Mouse (Mus musculus): ENCODE measurements around the gene Sema4b. TPM values are rescaled to one million over a fixed set of nuclear protein-coding genes. Genes with fewer than 3 reads are reported as not detected.

The Sema4b gene
- polyA plus RNA-seq, 1 experiment from 2014 or later: 6.9 TPM

- Histone ChIP-seq H3K9ac (replicated peaks; ENCODE audit: low read length) (no peak overlapping the region), H3K4me3 (ENCODE audit: low read depth, low read length) (no peak overlapping the region), H3K9me3 (replicated peaks; ENCODE audit: control insufficient read depth, low read length) (no peaks in the 10 kb centered on the region), H3K4me2 (ENCODE audit: low read depth, low read length) (no peak overlapping the region), H3K27me3 (ENCODE audit: control insufficient read depth, insufficient read depth, low read length) (no peaks in the 10 kb centered on the region), H3K27ac (replicated peaks; ENCODE audit: low read depth, low read length) (no peak overlapping the region), H3K4me1 (ENCODE audit: control insufficient read depth, insufficient read depth, low read length) (no peaks in the 10 kb centered on the region), H3K36me3 (replicated peaks; ENCODE audit: control insufficient read depth, insufficient read depth, low read depth, low read length) (no peaks in the 10 kb centered on the region)
- DNase-seq (ENCODE audit: low spot score): no peak
- 82% methylated on average over 6 of the region's 6 CpGs for WGBS
- no peak for ATAC-seq (replicated peaks; ENCODE audit: insufficient number of reproducible peaks, low FRiP score, low TSS enrichment, low read depth)
These were observed 6.9 kb upstream of the Sema4b start for GRCm38 (mm10) chr7:80179790-80180189.

DNA sequence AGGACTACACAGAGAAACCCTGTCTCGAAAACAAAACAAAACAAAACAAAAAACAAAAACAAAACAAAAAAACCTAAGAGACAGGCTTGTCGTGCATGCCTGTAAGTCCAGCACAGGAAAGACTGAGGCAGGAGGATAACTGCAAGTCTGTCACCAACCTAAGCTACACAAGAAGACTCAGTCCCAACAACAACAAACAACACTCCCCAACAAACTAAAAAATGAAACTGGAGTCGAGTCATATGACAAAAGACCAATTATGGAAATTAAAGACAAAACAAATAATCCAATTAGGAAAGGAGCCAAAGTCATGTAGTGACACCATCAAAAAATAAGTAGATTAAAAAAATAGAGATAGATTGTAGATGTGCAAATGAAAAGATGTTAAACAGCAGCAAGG, 6.4 kb upstream of the Sema4b start:
- 75% methylated on average over 3 of the region's 3 CpGs for WGBS
- DNase-seq (ENCODE audit: low spot score): no peak
- no peaks in the 10 kb centered on the region for H3K9me3 ChIP-seq (replicated peaks; ENCODE audit: control insufficient read depth, low read length)

GRCm38 (mm10) chr7:80181078-80181477, 5.6 kb upstream of the Sema4b start:
- 79% methylated on average over 2 of the region's 2 CpGs for WGBS
- Histone ChIP-seq H3K4me3 (ENCODE audit: low read depth, low read length) (no peak overlapping the region), H3K9ac (replicated peaks; ENCODE audit: low read length) (no peak overlapping the region), H3K4me2 (ENCODE audit: low read depth, low read length) (no peak overlapping the region), H3K27me3 (ENCODE audit: control insufficient read depth, insufficient read depth, low read length) (no peaks in the 10 kb centered on the region), H3K4me1 (ENCODE audit: control insufficient read depth, insufficient read depth, low read length) (no peaks in the 10 kb centered on the region), H3K36me3 (replicated peaks; ENCODE audit: control insufficient read depth, insufficient read depth, low read depth, low read length) (no peaks in the 10 kb centered on the region), H3K9me3 (replicated peaks; ENCODE audit: control insufficient read depth, low read length) (no peaks in the 10 kb centered on the region), H3K27ac (replicated peaks; ENCODE audit: low read depth, low read length) (no peak overlapping the region)
- no peak for ATAC-seq (replicated peaks; ENCODE audit: insufficient number of reproducible peaks, low FRiP score, low TSS enrichment, low read depth)
- DNase-seq (ENCODE audit: low spot score): no peak

More for the DNA sequence above, 6.4 kb upstream of the Sema4b start:
- Histone ChIP-seq H3K4me3 (ENCODE audit: low read depth, low read length) (no peak overlapping the region), H3K27ac (replicated peaks; ENCODE audit: low read depth, low read length) (no peak overlapping the region), H3K27me3 (ENCODE audit: control insufficient read depth, insufficient read depth, low read length) (no peaks in the 10 kb centered on the region), H3K4me2 (ENCODE audit: low read depth, low read length) (no peak overlapping the region), H3K36me3 (replicated peaks; ENCODE audit: control insufficient read depth, insufficient read depth, low read depth, low read length) (no peaks in the 10 kb centered on the region), H3K9ac (replicated peaks; ENCODE audit: low read length) (no peak overlapping the region), H3K4me1 (ENCODE audit: control insufficient read depth, insufficient read depth, low read length) (no peaks in the 10 kb centered on the region)
- no peak for ATAC-seq (replicated peaks; ENCODE audit: insufficient number of reproducible peaks, low FRiP score, low TSS enrichment, low read depth)

- H3K9ac ChIP-seq (replicated peaks; ENCODE audit: low read length): no peak overlapping the region
These were observed 4.5 kb upstream of the Sema4b start for GRCm38 (mm10) chr7:80182139-80182538.

DNA sequence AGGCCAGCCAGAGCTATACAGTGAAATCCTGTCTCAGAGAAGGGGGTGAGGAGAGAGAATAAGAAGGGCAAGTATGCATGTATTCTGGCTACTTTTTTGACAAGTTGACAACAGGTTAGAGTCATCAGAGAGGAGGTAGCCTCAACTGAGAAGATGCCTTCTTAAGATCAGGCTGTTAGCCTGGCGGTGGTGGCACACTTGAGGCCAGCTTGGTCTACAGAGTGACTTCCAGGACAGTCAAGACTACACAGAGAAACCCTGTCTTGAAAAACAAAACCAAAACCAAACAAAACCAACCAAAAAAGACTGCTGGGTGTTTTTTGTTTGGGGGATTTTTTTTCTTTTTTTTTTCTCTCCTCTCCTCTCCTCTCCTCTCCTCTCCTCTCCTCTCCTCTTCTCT, 3.2 kb upstream of the Sema4b start:
- Histone ChIP-seq H3K27ac (replicated peaks; ENCODE audit: low read depth, low read length) (no peak overlapping the region), H3K27me3 (ENCODE audit: control insufficient read depth, insufficient read depth, low read length) (no peaks in the 10 kb centered on the region), H3K9me3 (replicated peaks; ENCODE audit: control insufficient read depth, low read length) (no peaks in the 10 kb centered on the region), H3K4me3 (ENCODE audit: low read depth, low read length) (no peak overlapping the region), H3K36me3 (replicated peaks; ENCODE audit: control insufficient read depth, insufficient read depth, low read depth, low read length) (no peaks in the 10 kb centered on the region), H3K9ac (replicated peaks; ENCODE audit: low read length) (no peak overlapping the region), H3K4me1 (ENCODE audit: control insufficient read depth, insufficient read depth, low read length) (no peaks in the 10 kb centered on the region), H3K4me2 (ENCODE audit: low read depth, low read length) (no peak overlapping the region)
- no peak for DNase-seq (ENCODE audit: low spot score)
- no peak for ATAC-seq (replicated peaks; ENCODE audit: insufficient number of reproducible peaks, low FRiP score, low TSS enrichment, low read depth)
- WGBS: 94% methylated on average over 1 of the region's 1 CpGs

More at GRCm38 (mm10) chr7:80182139-80182538, 4.5 kb upstream of the Sema4b start:
- Histone ChIP-seq H3K4me2 (ENCODE audit: low read depth, low read length) (no peak overlapping the region), H3K4me3 (ENCODE audit: low read depth, low read length) (no peak overlapping the region), H3K9me3 (replicated peaks; ENCODE audit: control insufficient read depth, low read length) (no peaks in the 10 kb centered on the region), H3K27ac (replicated peaks; ENCODE audit: low read depth, low read length) (no peak overlapping the region), H3K27me3 (ENCODE audit: control insufficient read depth, insufficient read depth, low read length) (no peaks in the 10 kb centered on the region), H3K36me3 (replicated peaks; ENCODE audit: control insufficient read depth, insufficient read depth, low read depth, low read length) (no peaks in the 10 kb centered on the region), H3K4me1 (ENCODE audit: control insufficient read depth, insufficient read depth, low read length) (no peaks in the 10 kb centered on the region)
- DNase-seq (ENCODE audit: low spot score) (no peak), ATAC-seq (replicated peaks; ENCODE audit: insufficient number of reproducible peaks, low FRiP score, low TSS enrichment, low read depth) (no peak)

DNA sequence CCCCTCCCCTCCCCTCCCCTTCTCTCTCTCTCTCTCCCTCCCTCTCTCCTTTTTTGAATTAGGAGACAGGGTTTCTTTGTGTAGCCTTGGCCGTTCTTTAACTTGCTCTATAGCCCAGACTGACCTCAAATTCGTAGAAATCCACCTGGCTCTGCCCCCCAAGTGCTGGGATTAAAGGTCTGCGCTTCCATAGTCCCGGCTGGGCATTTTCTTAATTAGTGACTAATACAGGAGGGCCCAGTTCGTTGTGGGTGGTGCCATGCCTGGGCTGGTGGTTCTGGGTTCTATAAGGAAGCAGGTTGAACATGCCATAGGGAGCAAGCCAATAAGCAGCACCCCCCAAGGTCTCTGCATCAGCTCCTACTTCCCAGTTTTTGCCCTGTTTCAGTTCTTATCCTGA, 2.7 kb upstream of the Sema4b start:
- DNase-seq (ENCODE audit: low spot score): no peak
- no peak overlapping the region for H3K4me2 ChIP-seq (ENCODE audit: low read depth, low read length)
- 49% methylated on average over 5 of the region's 5 CpGs for WGBS
- ATAC-seq (replicated peaks; ENCODE audit: insufficient number of reproducible peaks, low FRiP score, low TSS enrichment, low read depth): no peak
- H3K27ac ChIP-seq (replicated peaks; ENCODE audit: low read depth, low read length): no peak overlapping the region
- H3K27me3 ChIP-seq (ENCODE audit: control insufficient read depth, insufficient read depth, low read length): no peaks in the 10 kb centered on the region
- H3K9me3 ChIP-seq (replicated peaks; ENCODE audit: control insufficient read depth, low read length): no peaks in the 10 kb centered on the region
- H3K4me1 ChIP-seq (ENCODE audit: control insufficient read depth, insufficient read depth, low read length): no peaks in the 10 kb centered on the region
- H3K36me3 ChIP-seq (replicated peaks; ENCODE audit: control insufficient read depth, insufficient read depth, low read depth, low read length): no peaks in the 10 kb centered on the region
- H3K4me3 ChIP-seq (ENCODE audit: low read depth, low read length): no peak overlapping the region
- no peak overlapping the region for H3K9ac ChIP-seq (replicated peaks; ENCODE audit: low read length)

DNA sequence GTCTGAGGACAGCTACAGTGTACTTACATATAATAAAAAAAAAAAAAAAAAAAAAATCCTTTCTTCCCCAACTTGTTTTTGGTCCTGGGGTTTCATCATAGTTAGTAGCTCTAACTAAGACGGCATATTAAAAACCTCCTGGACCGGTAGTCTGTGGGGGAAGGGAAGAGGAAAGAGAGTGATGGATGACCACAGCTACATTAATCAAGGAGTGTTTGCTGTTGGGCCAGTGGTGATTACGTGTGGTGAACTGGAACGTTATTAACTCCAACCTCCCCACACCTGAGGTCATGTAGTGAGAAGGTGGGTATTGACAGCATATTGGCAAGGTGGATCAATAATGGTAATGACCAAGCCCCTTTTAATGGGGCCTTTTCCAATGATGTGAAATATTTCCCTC, 2.1 kb upstream of the Sema4b start:
- H3K4me2 ChIP-seq (ENCODE audit: low read depth, low read length): no peak overlapping the region
- H3K27me3 ChIP-seq (ENCODE audit: control insufficient read depth, insufficient read depth, low read length): no peaks in the 10 kb centered on the region
- H3K36me3 ChIP-seq (replicated peaks; ENCODE audit: control insufficient read depth, insufficient read depth, low read depth, low read length): no peaks in the 10 kb centered on the region
- ATAC-seq (replicated peaks; ENCODE audit: insufficient number of reproducible peaks, low FRiP score, low TSS enrichment, low read depth): no peak
- WGBS: 79% methylated on average over 4 of the region's 4 CpGs
- H3K4me3 ChIP-seq (ENCODE audit: low read depth, low read length): no peak overlapping the region
- no peaks in the 10 kb centered on the region for H3K4me1 ChIP-seq (ENCODE audit: control insufficient read depth, insufficient read depth, low read length)
- H3K9me3 ChIP-seq (replicated peaks; ENCODE audit: control insufficient read depth, low read length): no peaks in the 10 kb centered on the region
- no peak for DNase-seq (ENCODE audit: low spot score)
- H3K27ac ChIP-seq (replicated peaks; ENCODE audit: low read depth, low read length): no peak overlapping the region
- no peak overlapping the region for H3K9ac ChIP-seq (replicated peaks; ENCODE audit: low read length)

DNA sequence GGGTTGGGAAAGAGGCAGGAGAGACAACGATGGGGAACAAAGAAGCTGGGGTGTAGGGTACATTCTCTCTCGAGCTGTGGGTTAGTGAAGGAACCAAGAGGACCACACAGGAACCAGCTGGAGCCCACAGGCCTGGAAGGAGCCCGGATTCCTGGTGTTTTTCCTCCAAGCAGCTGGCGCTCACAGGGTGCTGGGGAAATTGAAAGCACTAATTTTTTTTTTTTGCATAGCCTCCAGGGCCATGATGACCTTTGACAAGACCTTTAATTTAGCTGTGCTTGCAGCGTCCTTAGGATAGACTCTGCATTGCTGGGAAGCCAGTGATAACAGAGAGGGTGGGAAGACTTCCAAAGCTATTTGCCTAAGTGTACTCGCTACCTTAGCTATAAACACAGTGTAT, 1.7 kb upstream of the Sema4b start:
- DNase-seq (ENCODE audit: low spot score): no peak
- no peak overlapping the region for H3K27ac ChIP-seq (replicated peaks; ENCODE audit: low read depth, low read length)

More for the DNA sequence above, 1.7 kb upstream of the Sema4b start:
- no peaks in the 10 kb centered on the region for H3K4me1 ChIP-seq (ENCODE audit: control insufficient read depth, insufficient read depth, low read length)
- H3K27me3 ChIP-seq (ENCODE audit: control insufficient read depth, insufficient read depth, low read length): no peaks in the 10 kb centered on the region
- ATAC-seq (replicated peaks; ENCODE audit: insufficient number of reproducible peaks, low FRiP score, low TSS enrichment, low read depth): no peak
- H3K4me3 ChIP-seq (ENCODE audit: low read depth, low read length): no peak overlapping the region
- H3K36me3 ChIP-seq (replicated peaks; ENCODE audit: control insufficient read depth, insufficient read depth, low read depth, low read length): no peaks in the 10 kb centered on the region
- H3K9me3 ChIP-seq (replicated peaks; ENCODE audit: control insufficient read depth, low read length): no peaks in the 10 kb centered on the region
- H3K9ac ChIP-seq (replicated peaks; ENCODE audit: low read length): no peak overlapping the region
- 50% methylated on average over 6 of the region's 6 CpGs for WGBS
- H3K4me2 ChIP-seq (ENCODE audit: low read depth, low read length): no peak overlapping the region
